8 mouse cellular contexts compared by ENCODE assay signal in genomic region chr7:44441648-44442109, GRCm38 (mm10). TPM values are rescaled to one million over a fixed set of nuclear protein-coding genes. Genes with fewer than 3 reads are reported as not detected.
DNase-seq lines count a peak whose midpoint lies in the region; ATAC-seq and TF ChIP-seq lines count a peak whose summit lies in the region.

No protein-coding gene starts in this region.

- peaks cover 88% of the 10 kb centered on the region for H3K27me3 ChIP-seq in liver, embryonic 11.5 days (replicated peaks; ENCODE audit: control insufficient read depth, insufficient read depth, low read length)
- H3K27me3 ChIP-seq in liver, postnatal 0 days (ENCODE audit: insufficient read depth, low read length): peaks cover 77% of the 10 kb centered on the region
- peaks cover 40% of the 10 kb centered on the region for H3K27me3 ChIP-seq in hindbrain, embryonic 12.5 days
- H3K27me3 ChIP-seq in midbrain, embryonic 13.5 days: no peaks in the 10 kb centered on the region

- H3K9me3 ChIP-seq in liver, embryonic 11.5 days (ENCODE audit: control insufficient read depth, low read length): no peaks in the 10 kb centered on the region
- H3K9me3 ChIP-seq in liver, postnatal 0 days (ENCODE audit: low read length): no peaks in the 10 kb centered on the region
- no peaks in the 10 kb centered on the region for H3K9me3 ChIP-seq in hindbrain, embryonic 12.5 days (replicated peaks)
- H3K9me3 ChIP-seq in midbrain, embryonic 13.5 days: no peaks in the 10 kb centered on the region

- TF ChIP-seq CTCF in liver, postnatal 0 days (IDR thresholded peaks at IDR 0.05; ENCODE audit: low read depth): no peak

- no peak; the same call in 1 of the 2 replicates for ATAC-seq in liver, embryonic 11.5 days (replicated peaks; ENCODE audit: low FRiP score)
- ATAC-seq in liver, postnatal 0 days: no peak
- peak; percentile 77 for ATAC-seq in hindbrain, embryonic 12.5 days (ENCODE audit: low FRiP score)
- ATAC-seq in midbrain, embryonic 13.5 days: peak; percentile 73

- H3K9ac ChIP-seq in liver, embryonic 11.5 days (ENCODE audit: low read depth, low read length): 0 out of 2 replicates have a peak overlapping the region, but pooled peaks have one; percentile 14
- H3K9ac ChIP-seq in liver, postnatal 0 days (replicated peaks): no peak overlapping the region
- H3K9ac ChIP-seq in hindbrain, embryonic 12.5 days: peak overlapping the region; percentile 99
- peak overlapping the region; percentile 100 for H3K9ac ChIP-seq in midbrain, embryonic 13.5 days (replicated peaks)

- no peaks in the 10 kb centered on the region for H3K36me3 ChIP-seq in liver, embryonic 11.5 days (ENCODE audit: control insufficient read depth, insufficient read depth, low read length)
- no peaks in the 10 kb centered on the region for H3K36me3 ChIP-seq in liver, postnatal 0 days (replicated peaks; ENCODE audit: insufficient read depth, low read length)
- peaks cover 14% of the 10 kb centered on the region for H3K36me3 ChIP-seq in hindbrain, embryonic 12.5 days
- H3K36me3 ChIP-seq in midbrain, embryonic 13.5 days: peaks cover 25% of the 10 kb centered on the region

- H3K4me3 ChIP-seq in liver, embryonic 11.5 days (ENCODE audit: low read depth, low read length): peak overlapping the region; percentile 20
- no peak overlapping the region for H3K4me3 ChIP-seq in liver, postnatal 0 days (ENCODE audit: low read depth, low read length)
- H3K4me3 ChIP-seq in hindbrain, embryonic 12.5 days: peak overlapping the region; percentile 71
- peak overlapping the region; percentile 88 for H3K4me3 ChIP-seq in midbrain, embryonic 13.5 days (replicated peaks)

- DNase-seq in liver, embryonic 11.5 days (ENCODE audit: low spot score): no peak
- no peak for DNase-seq in liver, postnatal 0 days
- peak; percentile 42 for DNase-seq in embryo, embryonic 10 days (ENCODE audit: low spot score)
- DNase-seq in gastrocnemius, postnatal 25 days: no peak
- no peak for DNase-seq in gastrocnemius, adult 8-10 months (ENCODE audit: low spot score in 2 of 2)
- no peak for DNase-seq in spleen, postnatal 10 days (ENCODE audit: low spot score in 2 of 2)

- no peaks in the 10 kb centered on the region for H3K4me1 ChIP-seq in liver, embryonic 11.5 days (replicated peaks; ENCODE audit: control insufficient read depth, insufficient read depth, low read length)
- H3K4me1 ChIP-seq in liver, postnatal 0 days (ENCODE audit: insufficient read depth): no peaks in the 10 kb centered on the region
- H3K4me1 ChIP-seq in hindbrain, embryonic 12.5 days: peaks cover 52% of the 10 kb centered on the region
- peaks cover 75% of the 10 kb centered on the region for H3K4me1 ChIP-seq in midbrain, embryonic 13.5 days (replicated peaks)

- 1% methylated on average over 13 of the region's 14 CpGs for WGBS in liver, embryonic 11.5 days
- WGBS in liver, postnatal 0 days (ENCODE audit: insufficient replicate concordance): under 1% methylated on average over 10 of the region's 14 CpGs
- under 1% methylated on average over 13 of the region's 14 CpGs for WGBS in hindbrain, embryonic 12.5 days
- WGBS in midbrain, embryonic 13.5 days: 1% methylated on average over 13 of the region's 14 CpGs

- peak overlapping the region; percentile 42 for H3K4me2 ChIP-seq in liver, embryonic 11.5 days
- H3K4me2 ChIP-seq in liver, postnatal 0 days (ENCODE audit: low read depth, low read length): no peak overlapping the region
- H3K4me2 ChIP-seq in hindbrain, embryonic 12.5 days (replicated peaks): peak overlapping the region; percentile 87
- peak overlapping the region; percentile 87 for H3K4me2 ChIP-seq in midbrain, embryonic 13.5 days (replicated peaks)

- TF ChIP-seq EP300 in liver, postnatal 0 days (IDR thresholded peaks at IDR 0.05; ENCODE audit: low read depth): no peak

- no peak overlapping the region for H3K27ac ChIP-seq in liver, embryonic 11.5 days (ENCODE audit: low read depth, low read length)
- H3K27ac ChIP-seq in liver, postnatal 0 days (ENCODE audit: low read depth): no peak overlapping the region
- peak overlapping the region; percentile 99 for H3K27ac ChIP-seq in hindbrain, embryonic 12.5 days
- peak overlapping the region; percentile 99 for H3K27ac ChIP-seq in midbrain, embryonic 13.5 days

RNA-seq across cellular contexts. Expression of gene Lrrc4b, which starts 12.9 kb away (rescaled TPM):
- 0.25 and 0.52 TPM in 2 replicates for polyA plus RNA-seq in liver, embryonic 11.5 days (2014; fragmentation: Nextera tagmentation; extraction: Ambion mirVana)
- not detected in 2 replicates for polyA plus RNA-seq in liver, postnatal 0 days (2015; fragmentation: Nextera tagmentation; extraction: Ambion mirVana)
- polyA plus RNA-seq in hindbrain, embryonic 12.5 days (2016; fragmentation: Nextera tagmentation; extraction: Ambion mirVana): 12.6 and 12.7 TPM in 2 replicates
- 15.7 and 16.4 TPM in 2 replicates for polyA plus RNA-seq in midbrain, embryonic 13.5 days (2015; fragmentation: Nextera tagmentation; extraction: Ambion mirVana)
- under 1 TPM; 0.24 to 0.43 TPM for total RNA-seq in gastrocnemius, postnatal 25 days (2021)
- total RNA-seq in gastrocnemius, adult 8-10 months (2022): under 1 TPM; 0.10 to 0.27 (median 0.11) TPM

RNA-seq across cellular contexts. Expression of gene Aspdh, which starts 23.5 kb away (rescaled TPM):
- 5.6 and 6.4 TPM in 2 replicates for polyA plus RNA-seq in liver, embryonic 11.5 days (2014; fragmentation: Nextera tagmentation; extraction: Ambion mirVana)
- 38.9 and 44.3 TPM in 2 replicates for polyA plus RNA-seq in liver, postnatal 0 days (2015; fragmentation: Nextera tagmentation; extraction: Ambion mirVana)
- polyA plus RNA-seq in hindbrain, embryonic 12.5 days (2016; fragmentation: Nextera tagmentation; extraction: Ambion mirVana): 1.3 and 3.9 TPM in 2 replicates
- 8.6 and 10.8 TPM in 2 replicates for polyA plus RNA-seq in midbrain, embryonic 13.5 days (2015; fragmentation: Nextera tagmentation; extraction: Ambion mirVana)
- not detected for total RNA-seq in gastrocnemius, postnatal 25 days (2021)
- total RNA-seq in gastrocnemius, adult 8-10 months (2022): under 1 TPM in 1 of 4 experiments, not detected in 3; 0.29 TPM

RNA-seq across cellular contexts. Expression of gene Josd2, which starts 26.1 kb away (rescaled TPM):
- 145 and 146 TPM in 2 replicates for polyA plus RNA-seq in liver, embryonic 11.5 days (2014; fragmentation: Nextera tagmentation; extraction: Ambion mirVana)
- polyA plus RNA-seq in liver, postnatal 0 days (2015; fragmentation: Nextera tagmentation; extraction: Ambion mirVana): 59.7 and 63.1 TPM in 2 replicates
- 60.5 and 65.1 TPM in 2 replicates for polyA plus RNA-seq in hindbrain, embryonic 12.5 days (2016; fragmentation: Nextera tagmentation; extraction: Ambion mirVana)
- polyA plus RNA-seq in midbrain, embryonic 13.5 days (2015; fragmentation: Nextera tagmentation; extraction: Ambion mirVana): 41.6 and 44.8 TPM in 2 replicates
- total RNA-seq in gastrocnemius, postnatal 25 days (2021): 10 to 100 TPM; 62.8 to 69.1 TPM
- 10 to 100 TPM; 48.9 to 66.1 (median 56.3) TPM for total RNA-seq in gastrocnemius, adult 8-10 months (2022)

RNA-seq across cellular contexts. Expression of gene Emc10, which starts 54.6 kb away (rescaled TPM):
- polyA plus RNA-seq in liver, embryonic 11.5 days (2014; fragmentation: Nextera tagmentation; extraction: Ambion mirVana): 72.8 and 75.2 TPM in 2 replicates
- polyA plus RNA-seq in liver, postnatal 0 days (2015; fragmentation: Nextera tagmentation; extraction: Ambion mirVana): 32.4 and 35.9 TPM in 2 replicates
- polyA plus RNA-seq in hindbrain, embryonic 12.5 days (2016; fragmentation: Nextera tagmentation; extraction: Ambion mirVana): 134 and 142 TPM in 2 replicates
- polyA plus RNA-seq in midbrain, embryonic 13.5 days (2015; fragmentation: Nextera tagmentation; extraction: Ambion mirVana): 118 and 129 TPM in 2 replicates
- 10 to 100 TPM; 41.4 to 53.2 TPM for total RNA-seq in gastrocnemius, postnatal 25 days (2021)
- total RNA-seq in gastrocnemius, adult 8-10 months (2022): 10 to 100 TPM; 48.6 to 53.7 (median 51.8) TPM

RNA-seq across cellular contexts. Expression of gene Fam71e1, which starts 54.7 kb away (rescaled TPM):
- polyA plus RNA-seq in liver, embryonic 11.5 days (2014; fragmentation: Nextera tagmentation; extraction: Ambion mirVana): 4.7 and 5.9 TPM in 2 replicates
- 3.3 and 4.1 TPM in 2 replicates for polyA plus RNA-seq in liver, postnatal 0 days (2015; fragmentation: Nextera tagmentation; extraction: Ambion mirVana)
- polyA plus RNA-seq in hindbrain, embryonic 12.5 days (2016; fragmentation: Nextera tagmentation; extraction: Ambion mirVana): 25.2 and 26.0 TPM in 2 replicates
- polyA plus RNA-seq in midbrain, embryonic 13.5 days (2015; fragmentation: Nextera tagmentation; extraction: Ambion mirVana): 43.0 and 46.1 TPM in 2 replicates
- total RNA-seq in gastrocnemius, postnatal 25 days (2021): 1 to 10 TPM; 2.5 to 2.9 TPM
- total RNA-seq in gastrocnemius, adult 8-10 months (2022): 1 to 10 TPM; 3.4 to 5.4 (median 4.4) TPM

Comparison
In these comparisons a context has a peak if more than half of its experiments do, and no peak if none do; other contexts are left out.
1. ATAC-seq: peak in hindbrain, embryonic 12.5 days (single experiment) and midbrain, embryonic 13.5 days (single experiment); none in liver, embryonic 11.5 days (single experiment) and liver, postnatal 0 days (single experiment).
2. H3K27ac ChIP-seq: peak in hindbrain, embryonic 12.5 days (single experiment) and midbrain, embryonic 13.5 days (single experiment); none in liver, embryonic 11.5 days (single experiment) and liver, postnatal 0 days (single experiment).